Mouse (Mus musculus) right cerebral cortex, adult 2 months (tissue): ENCODE data around the gene Cfap65.

ENCODE experiments used
- DNase-seq, 2 experiments: peaks; one replicate each; pipeline ENCODE4 v3.0.0; 2021 to 2022; ENCODE audit warnings: low spot score in 2 of 2

The Cfap65 gene

GRCm38 (mm10) chr1:74935402-74935801 is at the start of gene Cfap65:
Gene Cfap65 (minus strand): TSS chr1:74935599.
- peak; percentile 78 to 82 for DNase-seq

GRCm38 (mm10) chr1:74977001-74977400 is 41.6 kb upstream of the Cfap65 start:
- DNase-seq = no peak

- DNase-seq = no peak
Measured at GRCm38 (mm10) chr1:74975936-74976335, 40.5 kb upstream of the Cfap65 start.

GRCm38 (mm10) chr1:74973590-74973989 is 38.2 kb upstream of the Cfap65 start:
- DNase-seq = no peak

- DNase-seq = no peak
Measured at GRCm38 (mm10) chr1:74971353-74972050, 36.1 kb upstream of the Cfap65 start.

GRCm38 (mm10) chr1:74967962-74968580 is 32.7 kb upstream of the Cfap65 start:
- DNase-seq = no peak

- DNase-seq = peak; percentile 57 to 62
Measured at GRCm38 (mm10) chr1:74964494-74965215, 29.3 kb upstream of the Cfap65 start.

GRCm38 (mm10) chr1:74962853-74963227 is 27.4 kb upstream of the Cfap65 start:
- no peak for DNase-seq

- DNase-seq = no peak
Measured at GRCm38 (mm10) chr1:74962126-74962852, 26.9 kb upstream of the Cfap65 start.

- DNase-seq = no peak
Measured at GRCm38 (mm10) chr1:74961722-74962121, 26.3 kb upstream of the Cfap65 start.

GRCm38 (mm10) chr1:74960059-74960458 is 24.7 kb upstream of the Cfap65 start:
- no peak for DNase-seq

GRCm38 (mm10) chr1:74951556-74952210 is 16.3 kb upstream of the Cfap65 start, which contains the start of gene Ihh:
Gene Ihh (minus strand): TSS chr1:74951672.
- DNase-seq = no peak

- DNase-seq = no peak
Measured at GRCm38 (mm10) chr1:74950576-74951490, 15.4 kb upstream of the Cfap65 start.

- no peak for DNase-seq
Measured at GRCm38 (mm10) chr1:74950066-74950465, 14.7 kb upstream of the Cfap65 start.

- no peak for DNase-seq
Measured at GRCm38 (mm10) chr1:74949666-74950050, 14.3 kb upstream of the Cfap65 start.

- DNase-seq = peak; percentile 54 to 55
Measured at GRCm38 (mm10) chr1:74948784-74949665, 13.6 kb upstream of the Cfap65 start.

GRCm38 (mm10) chr1:74947986-74948670 is 12.7 kb upstream of the Cfap65 start:
- no peak for DNase-seq

- no peak for DNase-seq
Measured at GRCm38 (mm10) chr1:74941651-74942360, 6.4 kb upstream of the Cfap65 start.
